In the genomic region with DNA sequence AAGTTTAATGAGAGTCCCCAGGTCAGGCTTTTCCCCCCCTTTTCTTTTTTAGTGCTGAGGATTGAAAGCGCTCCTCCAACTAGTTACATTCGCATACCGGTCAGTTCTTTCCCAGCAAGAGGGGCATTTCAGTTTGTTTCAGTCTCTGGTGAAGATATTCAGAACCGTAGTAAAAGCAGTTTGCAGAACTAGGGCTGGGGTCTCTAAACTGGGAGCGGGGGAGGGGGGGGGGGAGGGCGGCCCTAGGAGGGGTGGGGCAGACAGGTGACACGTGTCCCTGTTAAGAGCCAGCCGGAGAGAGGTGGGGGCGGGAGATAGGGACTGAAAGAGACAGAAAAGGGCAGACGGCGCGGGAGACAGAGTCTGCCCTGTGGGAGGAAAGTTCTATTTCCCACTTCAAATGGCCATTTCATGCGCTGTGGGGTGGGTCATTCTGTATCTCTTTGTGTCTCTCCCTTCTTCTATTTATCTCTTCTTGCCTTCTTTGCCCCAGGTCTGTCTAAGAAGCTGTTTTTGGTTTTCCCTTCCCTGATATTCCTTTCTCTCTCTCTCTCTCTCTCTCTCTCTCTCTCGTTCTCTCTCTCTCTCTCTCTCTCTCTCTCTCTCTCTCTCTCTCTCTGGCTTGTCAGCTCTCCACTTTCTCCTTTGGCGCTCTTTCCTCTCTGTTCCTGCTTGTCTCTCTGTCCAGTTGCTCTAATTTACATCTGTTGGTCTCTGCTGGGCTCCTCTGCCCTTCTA, we compare ENCODE assay signal across 8 mouse cellular contexts. TPM values are rescaled to one million over a fixed set of nuclear protein-coding genes. Genes with fewer than 3 reads are reported as not detected.
DNase-seq lines count a peak whose midpoint lies in the region; ATAC-seq lines count a peak whose summit lies in the region.

TSS of gene Slc38a5 (plus strand) at position 51 of the 738 bp plus-strand sequence.

- DNase-seq in layer of hippocampus, postnatal 10 days (ENCODE audit: low spot score in 2 of 2) = no peak
- no peak for DNase-seq in layer of hippocampus, adult 11-12 months (ENCODE audit: low spot score)
- no peak for DNase-seq in embryonic facial prominence, embryonic 14.5 days (ENCODE audit: low spot score)
- DNase-seq in hindbrain, embryonic 14.5 days (ENCODE audit: low spot score) = no peak
- DNase-seq in midbrain, embryonic 11.5 days (ENCODE audit: low spot score, missing footprints) = no peak
- DNase-seq in right cerebral cortex, adult 18-20 months = no peak
- DNase-seq in cerebellum, adult 9-10 months = no peak
- DNase-seq in right cerebral cortex, postnatal 4 days = no peak

- H3K4me1 ChIP-seq in embryonic facial prominence, embryonic 14.5 days (ENCODE audit: control insufficient read depth, insufficient read depth, low read length) = no peaks in the 10 kb centered on the region
- no peaks in the 10 kb centered on the region for H3K4me1 ChIP-seq in hindbrain, embryonic 14.5 days (replicated peaks; ENCODE audit: control insufficient read depth, insufficient read depth, low read length)
- no peaks in the 10 kb centered on the region for H3K4me1 ChIP-seq in midbrain, embryonic 11.5 days (ENCODE audit: control insufficient read depth, insufficient read depth, low read length)

- 22% methylated on average over 11 of the region's 15 CpGs for WGBS in embryonic facial prominence, embryonic 14.5 days
- WGBS in hindbrain, embryonic 14.5 days = 25% methylated on average over 12 of the region's 15 CpGs
- WGBS in midbrain, embryonic 11.5 days = 29% methylated on average over 10 of the region's 15 CpGs

- H3K27ac ChIP-seq in embryonic facial prominence, embryonic 14.5 days (replicated peaks; ENCODE audit: low read depth, low read length) = no peak within 1 kb of the TSS
- no peak within 1 kb of the TSS for H3K27ac ChIP-seq in hindbrain, embryonic 14.5 days
- no peak within 1 kb of the TSS for H3K27ac ChIP-seq in midbrain, embryonic 11.5 days (ENCODE audit: low read depth, low read length)

- no peaks in the 10 kb centered on the region; the same call in 1 of the 2 replicates for H3K27me3 ChIP-seq in embryonic facial prominence, embryonic 14.5 days (replicated peaks; ENCODE audit: control insufficient read depth, insufficient read depth, low read length)
- H3K27me3 ChIP-seq in hindbrain, embryonic 14.5 days (ENCODE audit: control insufficient read depth, insufficient read depth, low read length) = 0 out of 2 replicates have a peak, but pooled peaks cover 3% of the 10 kb centered on the region
- H3K27me3 ChIP-seq in midbrain, embryonic 11.5 days (ENCODE audit: control insufficient read depth, insufficient read depth, low read length) = no peaks in the 10 kb centered on the region

- no peak within 1 kb of the TSS for H3K9ac ChIP-seq in embryonic facial prominence, embryonic 14.5 days (ENCODE audit: low read depth, low read length)
- H3K9ac ChIP-seq in hindbrain, embryonic 14.5 days = no peak within 1 kb of the TSS
- no peak within 1 kb of the TSS for H3K9ac ChIP-seq in midbrain, embryonic 11.5 days (ENCODE audit: low read length)

- no peaks in the 10 kb centered on the region for H3K36me3 ChIP-seq in embryonic facial prominence, embryonic 14.5 days (ENCODE audit: control insufficient read depth, insufficient read depth, low read length)
- no peaks in the 10 kb centered on the region for H3K36me3 ChIP-seq in hindbrain, embryonic 14.5 days (replicated peaks; ENCODE audit: control insufficient read depth, insufficient read depth)
- H3K36me3 ChIP-seq in midbrain, embryonic 11.5 days (ENCODE audit: control insufficient read depth, insufficient read depth, low read length) = no peaks in the 10 kb centered on the region

- no peak for ATAC-seq in embryonic facial prominence, embryonic 14.5 days (ENCODE audit: low read depth)
- no peak for ATAC-seq in hindbrain, embryonic 14.5 days (ENCODE audit: low FRiP score)
- ATAC-seq in midbrain, embryonic 11.5 days (ENCODE audit: low FRiP score) = no peak

- H3K9me3 ChIP-seq in embryonic facial prominence, embryonic 14.5 days (ENCODE audit: control insufficient read depth, low read length) = no peaks in the 10 kb centered on the region
- H3K9me3 ChIP-seq in hindbrain, embryonic 14.5 days (ENCODE audit: control insufficient read depth, low read length) = no peaks in the 10 kb centered on the region
- no peaks in the 10 kb centered on the region for H3K9me3 ChIP-seq in midbrain, embryonic 11.5 days (ENCODE audit: control insufficient read depth, low read length)

- H3K4me2 ChIP-seq in embryonic facial prominence, embryonic 14.5 days (ENCODE audit: low read depth, low read length) = peak within 1 kb of the TSS; percentile 24; the same call in 1 of the 2 replicates
- peak within 1 kb of the TSS; percentile 15 for H3K4me2 ChIP-seq in hindbrain, embryonic 14.5 days (replicated peaks)
- 0 out of 2 replicates have a peak within 1 kb of the TSS, but pooled peaks have one; percentile 19 for H3K4me2 ChIP-seq in midbrain, embryonic 11.5 days

- no peak within 1 kb of the TSS for H3K4me3 ChIP-seq in embryonic facial prominence, embryonic 14.5 days (ENCODE audit: low read depth, low read length)
- no peak within 1 kb of the TSS for H3K4me3 ChIP-seq in hindbrain, embryonic 14.5 days (replicated peaks; ENCODE audit: low read length)
- H3K4me3 ChIP-seq in midbrain, embryonic 11.5 days (ENCODE audit: low read depth, low read length) = no peak within 1 kb of the TSS

RNA-seq across cellular contexts. Expression of gene Slc38a5, which starts in this region (rescaled TPM):
- total RNA-seq in layer of hippocampus, postnatal 10 days (2021) = 10 to 100 TPM; 17.6 to 28.1 TPM
- polyA plus RNA-seq in embryonic facial prominence, embryonic 14.5 days (2014; fragmentation: Nextera tagmentation; extraction: Ambion mirVana) = 0.56 and 0.89 TPM in 2 replicates
- 47.4 and 51.5 TPM in 2 replicates for polyA plus RNA-seq in hindbrain, embryonic 14.5 days (2014; fragmentation: Nextera tagmentation; extraction: Ambion mirVana)
- polyA plus RNA-seq in midbrain, embryonic 11.5 days (2014; fragmentation: Nextera tagmentation; extraction: Ambion mirVana) = 5.2 and 5.3 TPM in 2 replicates
